Mouse (Mus musculus) forebrain, embryonic 15.5 days (tissue): Measurements from ENCODE around the gene Ptchd3. TPM values are rescaled to one million over a fixed set of nuclear protein-coding genes. Genes with fewer than 3 reads are reported as not detected.

ENCODE experiments used
- ATAC-seq: fragments of 200-750 bp; cut with Nextera tagmentation; replicated peaks from 2 replicates; pipeline ENCODE4 v1.8.0; 2017; ENCODE audit warnings: mild to moderate bottlenecking, moderate TSS enrichment, moderate library complexity
- H3K27ac ChIP-seq: fragments of 300-500 bp; sonication (generic); replicated peaks from 2 replicates; pipeline ENCODE4 v1.5.1; 2015; ENCODE audit warnings: mild to moderate bottlenecking, inconsistent platforms
- H3K27me3 ChIP-seq: fragments of 300-500 bp; sonication (generic); 2 replicates; pipeline ENCODE4 v1.6.1; 2015; ENCODE audit warnings: inconsistent platforms
- H3K36me3 ChIP-seq: fragments of 300-500 bp; sonication (generic); 2 replicates; pipeline ENCODE4 v1.6.1; 2015; ENCODE audit warnings: mild to moderate bottlenecking, inconsistent platforms
- H3K4me1 ChIP-seq: fragments of 300-500 bp; sonication (generic); 2 replicates; pipeline ENCODE4 v1.6.1; 2015; ENCODE audit warnings: inconsistent platforms
- H3K4me2 ChIP-seq: fragments of 300-500 bp; sonication (generic); replicated peaks from 2 replicates; pipeline ENCODE4 v1.6.1; 2015; ENCODE audit warnings: mild to moderate bottlenecking, inconsistent platforms
- H3K4me3 ChIP-seq: fragments of 300-500 bp; sonication (generic); 2 replicates; pipeline ENCODE4 v1.5.1; 2015; ENCODE audit warnings: mild to moderate bottlenecking, inconsistent platforms
- H3K9ac ChIP-seq: fragments of 300-500 bp; sonication (generic); replicated peaks from 2 replicates; pipeline ENCODE4 v1.6.1; 2015; ENCODE audit warnings: mild to moderate bottlenecking, inconsistent platforms
- H3K9me3 ChIP-seq: fragments of 300-500 bp; sonication (generic); 2 replicates; pipeline ENCODE4 v1.6.1; 2016; ENCODE audit warnings: inconsistent platforms
- WGBS: fragments of 180-500 bp; shearing (Covaris S2); methylation state at CpG from one replicate; pipeline ENCODE4 v1.1.7; 2015; ENCODE audit warnings: mixed read lengths; 5-methylcytosine and 5-hydroxymethylcytosine counted together
- polyA plus RNA-seq: library from polyadenylated mRNA; unstranded; fragments of >200 nt; fragmentation: Nextera tagmentation; extraction: Ambion mirVana; gene quantifications from 2 replicates; pipeline ENCODE4 v1.2.1, GENCODE M21; 2015

The Ptchd3 gene
- polyA plus RNA-seq = not detected in 2 replicates

DNA sequence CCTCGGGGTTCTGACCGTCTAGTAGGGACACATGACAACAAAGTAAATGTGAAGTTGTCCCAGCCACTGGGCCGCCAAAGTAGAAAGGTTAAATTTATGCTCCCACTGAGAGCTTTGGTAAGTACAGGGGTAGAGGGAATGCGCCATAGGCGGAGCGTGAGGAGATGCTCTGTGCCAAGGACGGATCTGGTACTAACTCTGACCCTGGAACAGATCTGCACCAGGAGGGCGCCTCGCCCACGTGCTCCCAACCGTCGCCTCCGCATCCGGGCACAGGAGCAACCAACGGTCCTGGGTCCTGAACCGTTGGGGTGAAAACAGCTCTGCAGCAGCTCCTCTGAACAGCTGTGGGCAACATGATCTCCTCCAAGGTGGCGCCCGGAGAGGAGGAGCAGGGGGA is at the start of gene Ptchd3:
TSS of gene Ptchd3 (plus strand) at position 301 of the 400 bp plus-strand sequence.
- no peak within 1 kb of the TSS for H3K9ac ChIP-seq
- H3K27ac ChIP-seq = no peak within 1 kb of the TSS
- ATAC-seq = no peak
- H3K4me1 ChIP-seq = no peaks in the 10 kb centered on the region
- H3K36me3 ChIP-seq = no peaks in the 10 kb centered on the region
- H3K4me3 ChIP-seq = no peak within 1 kb of the TSS
- no peak within 1 kb of the TSS for H3K4me2 ChIP-seq
- H3K27me3 ChIP-seq = no peaks in the 10 kb centered on the region
- WGBS = 75% methylated on average over 18 of the region's 18 CpGs
- H3K9me3 ChIP-seq = no peaks in the 10 kb centered on the region

DNA sequence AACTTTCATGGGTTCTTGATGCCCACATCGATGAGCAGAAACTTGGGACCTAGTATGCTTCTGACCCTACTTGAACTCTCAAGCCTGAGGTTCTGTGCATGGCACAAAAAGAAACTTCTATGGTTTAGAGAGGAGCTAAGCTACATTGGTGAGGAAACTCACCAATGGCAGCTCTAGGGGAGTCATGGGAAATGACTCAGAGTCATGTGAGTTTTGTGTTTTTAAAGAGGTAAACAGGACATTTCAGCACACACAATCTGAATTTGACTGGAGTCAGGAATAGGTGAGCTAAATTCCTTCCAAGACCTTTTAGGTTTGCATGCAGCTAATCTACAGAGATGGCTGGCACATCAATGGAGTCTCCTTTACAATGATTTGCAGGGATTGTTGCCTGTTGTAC is 48.2 kb upstream of the Ptchd3 start:
- no peak for ATAC-seq
- Histone ChIP-seq H3K36me3 (no peaks in the 10 kb centered on the region), H3K4me3 (no peak overlapping the region), H3K9me3 (no peaks in the 10 kb centered on the region), H3K27me3 (no peaks in the 10 kb centered on the region), H3K9ac (no peak overlapping the region), H3K4me2 (no peak overlapping the region), H3K27ac (no peak overlapping the region), H3K4me1 (no peaks in the 10 kb centered on the region)
- WGBS = 98% methylated on average over 1 of the region's 1 CpGs

DNA sequence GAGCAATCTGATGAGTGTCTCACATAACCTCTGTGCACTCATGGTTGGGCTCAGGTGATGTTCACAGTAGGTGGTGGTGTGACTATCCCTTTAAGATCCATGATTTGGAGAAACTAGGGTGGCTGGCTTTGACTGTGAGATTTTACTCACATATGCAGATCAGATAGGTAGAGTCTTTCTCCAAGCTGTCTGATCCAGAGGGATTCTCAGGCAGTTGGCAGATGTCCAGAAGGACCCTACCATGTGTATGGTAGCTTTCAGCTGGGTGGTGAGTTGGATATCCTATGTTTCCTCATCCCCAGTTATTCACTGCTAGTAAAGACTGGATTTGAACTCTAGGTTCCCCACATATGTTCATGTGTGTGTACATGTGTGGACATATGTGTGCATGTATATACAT is 42.6 kb upstream of the Ptchd3 start:
- Histone ChIP-seq H3K36me3 (no peaks in the 10 kb centered on the region), H3K4me3 (no peak overlapping the region), H3K27me3 (no peaks in the 10 kb centered on the region), H3K4me2 (no peak overlapping the region), H3K27ac (no peak overlapping the region), H3K4me1 (no peaks in the 10 kb centered on the region), H3K9me3 (no peaks in the 10 kb centered on the region), H3K9ac (no peak overlapping the region)
- ATAC-seq = no peak

- Histone ChIP-seq H3K9me3 (no peaks in the 10 kb centered on the region), H3K4me3 (no peak overlapping the region), H3K27ac (no peak overlapping the region), H3K4me2 (no peak overlapping the region), H3K9ac (no peak overlapping the region), H3K27me3 (no peaks in the 10 kb centered on the region), H3K4me1 (no peaks in the 10 kb centered on the region), H3K36me3 (no peaks in the 10 kb centered on the region)
- 92% methylated on average over 3 of the region's 3 CpGs for WGBS
- no peak for ATAC-seq
Observed at GRCm38 (mm10) chr11:121789566-121789965, 40.5 kb upstream of the Ptchd3 start.

GRCm38 (mm10) chr11:121790671-121791094 is 39.4 kb upstream of the Ptchd3 start:
- no peak for ATAC-seq
- Histone ChIP-seq H3K27me3 (no peaks in the 10 kb centered on the region), H3K4me2 (no peak overlapping the region), H3K27ac (no peak overlapping the region), H3K4me3 (no peak overlapping the region), H3K4me1 (no peaks in the 10 kb centered on the region), H3K9me3 (no peaks in the 10 kb centered on the region), H3K9ac (no peak overlapping the region), H3K36me3 (no peaks in the 10 kb centered on the region)
- WGBS = 79% methylated on average over 2 of the region's 2 CpGs

DNA sequence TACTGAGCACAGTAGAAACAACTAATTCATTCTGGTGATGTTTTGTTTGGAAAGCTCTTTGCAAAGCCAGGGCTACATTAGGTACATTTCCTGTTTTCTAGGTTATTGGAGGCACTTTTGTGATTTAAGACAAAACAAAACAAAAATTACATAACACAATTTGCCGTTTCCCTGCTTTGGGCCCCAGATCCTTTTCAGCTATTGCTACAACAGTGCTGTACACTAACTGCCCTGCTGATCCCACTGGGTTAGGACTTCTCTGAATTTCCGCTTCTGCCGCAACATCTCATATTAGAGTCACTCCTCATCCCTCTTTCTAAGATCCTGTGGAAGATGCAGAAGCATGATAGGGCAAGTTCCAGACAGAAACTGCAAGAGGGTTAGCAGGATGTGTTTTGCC is 38.6 kb upstream of the Ptchd3 start:
- Histone ChIP-seq H3K27ac (no peak overlapping the region), H3K9me3 (no peaks in the 10 kb centered on the region), H3K4me2 (no peak overlapping the region), H3K4me3 (no peak overlapping the region), H3K27me3 (no peaks in the 10 kb centered on the region), H3K36me3 (no peaks in the 10 kb centered on the region), H3K9ac (no peak overlapping the region), H3K4me1 (no peaks in the 10 kb centered on the region)
- 86% methylated on average over 3 of the region's 3 CpGs for whole genome bisulfite sequencing
- ATAC-seq = no peak

DNA sequence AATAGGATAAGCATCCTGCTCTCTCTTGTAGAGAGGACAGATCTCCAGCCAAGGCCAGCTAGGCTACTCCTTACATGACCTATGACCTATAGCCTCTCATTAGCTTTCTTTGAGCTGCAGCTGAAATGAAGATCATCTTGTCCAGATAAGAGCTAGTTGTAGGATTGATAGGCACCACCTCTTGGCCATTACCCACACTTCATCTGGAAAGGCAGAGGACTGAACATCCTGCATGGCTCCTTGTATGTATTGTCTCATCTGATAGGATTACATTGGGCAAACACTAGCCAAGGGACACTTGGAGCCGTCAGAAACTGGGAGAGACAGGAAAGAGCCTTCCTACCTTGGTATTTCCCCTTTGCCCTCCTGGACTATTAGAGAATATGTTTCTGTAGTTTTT is 38.1 kb upstream of the Ptchd3 start:
- no peak overlapping the region for H3K4me2 ChIP-seq
- no peaks in the 10 kb centered on the region for H3K27me3 ChIP-seq
- WGBS = 70% methylated on average over 1 of the region's 1 CpGs
- no peak overlapping the region for H3K27ac ChIP-seq
- no peaks in the 10 kb centered on the region for H3K9me3 ChIP-seq
- no peaks in the 10 kb centered on the region for H3K36me3 ChIP-seq
- no peaks in the 10 kb centered on the region for H3K4me1 ChIP-seq
- no peak for ATAC-seq
- no peak overlapping the region for H3K4me3 ChIP-seq
- H3K9ac ChIP-seq = no peak overlapping the region

GRCm38 (mm10) chr11:121793530-121793929 is 36.5 kb upstream of the Ptchd3 start:
- no peaks in the 10 kb centered on the region for H3K4me1 ChIP-seq
- H3K9ac ChIP-seq = no peak overlapping the region
- H3K9me3 ChIP-seq = no peaks in the 10 kb centered on the region
- H3K4me2 ChIP-seq = no peak overlapping the region
- H3K27me3 ChIP-seq = no peaks in the 10 kb centered on the region
- H3K36me3 ChIP-seq = no peaks in the 10 kb centered on the region
- 89% methylated on average over 3 of the region's 3 CpGs for WGBS
- H3K4me3 ChIP-seq = no peak overlapping the region
- ATAC-seq = no peak
- no peak overlapping the region for H3K27ac ChIP-seq

DNA sequence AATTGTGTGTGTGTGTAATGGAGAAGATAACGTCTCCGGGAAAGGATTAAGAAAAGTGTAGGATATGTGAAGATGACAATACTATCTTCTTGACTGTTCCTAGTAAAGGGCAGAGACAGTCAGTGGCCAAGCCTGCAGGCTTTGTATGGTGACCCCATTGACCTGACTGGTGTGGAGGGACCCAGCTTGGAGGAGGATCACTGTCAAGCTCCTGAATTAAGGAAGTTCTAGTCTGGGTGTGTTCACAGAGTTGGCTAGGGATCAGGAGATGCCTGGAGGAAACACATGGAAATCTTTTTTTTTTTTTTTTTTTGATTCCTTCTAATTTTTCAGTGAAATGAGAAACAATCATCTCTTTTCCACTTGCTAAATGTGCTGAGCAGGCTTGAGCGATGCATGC is 35.9 kb upstream of the Ptchd3 start:
- 91% methylated on average over 3 of the region's 3 CpGs for WGBS
- H3K36me3 ChIP-seq = no peaks in the 10 kb centered on the region
- H3K4me3 ChIP-seq = no peak overlapping the region
- no peak for ATAC-seq
- H3K9ac ChIP-seq = no peak overlapping the region
- H3K27me3 ChIP-seq = no peaks in the 10 kb centered on the region
- no peaks in the 10 kb centered on the region for H3K9me3 ChIP-seq
- H3K4me1 ChIP-seq = no peaks in the 10 kb centered on the region
- H3K27ac ChIP-seq = no peak overlapping the region
- no peak overlapping the region for H3K4me2 ChIP-seq

DNA sequence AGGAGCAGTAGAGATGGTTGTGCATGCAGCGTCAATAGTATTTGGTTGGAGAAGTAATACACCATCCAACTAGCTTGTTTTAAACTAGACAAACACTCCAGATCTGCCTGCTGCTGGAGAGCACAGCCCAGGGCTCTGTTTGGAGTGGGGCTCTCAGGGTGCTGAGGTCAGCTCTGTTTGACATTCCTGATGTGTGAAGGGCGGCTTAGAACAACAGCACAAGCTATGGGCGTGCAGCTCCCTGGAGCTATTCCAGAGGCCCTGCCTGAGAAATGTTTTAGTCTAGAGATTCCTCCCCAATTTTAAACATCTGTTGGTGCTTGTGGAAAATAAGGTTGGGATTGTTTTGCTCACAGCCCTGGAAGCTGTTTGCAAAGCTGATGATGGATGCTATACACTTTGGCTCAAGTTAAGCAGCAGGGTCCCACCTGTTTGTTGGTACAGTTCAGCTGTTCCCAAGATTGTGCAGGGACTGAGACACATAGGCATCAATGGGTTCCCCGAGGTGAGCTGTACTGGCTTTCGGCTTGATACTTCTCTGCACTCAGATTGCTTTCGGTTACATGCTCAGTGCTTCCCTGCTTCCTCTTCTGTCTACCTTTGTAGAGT is 35.4 kb upstream of the Ptchd3 start:
- Histone ChIP-seq H3K4me1 (no peaks in the 10 kb centered on the region), H3K4me2 (no peak overlapping the region), H3K9ac (no peak overlapping the region), H3K27ac (no peak overlapping the region), H3K4me3 (no peak overlapping the region), H3K36me3 (no peaks in the 10 kb centered on the region), H3K9me3 (no peaks in the 10 kb centered on the region), H3K27me3 (no peaks in the 10 kb centered on the region)
- WGBS = 71% methylated on average over 6 of the region's 6 CpGs
- no peak for ATAC-seq

DNA sequence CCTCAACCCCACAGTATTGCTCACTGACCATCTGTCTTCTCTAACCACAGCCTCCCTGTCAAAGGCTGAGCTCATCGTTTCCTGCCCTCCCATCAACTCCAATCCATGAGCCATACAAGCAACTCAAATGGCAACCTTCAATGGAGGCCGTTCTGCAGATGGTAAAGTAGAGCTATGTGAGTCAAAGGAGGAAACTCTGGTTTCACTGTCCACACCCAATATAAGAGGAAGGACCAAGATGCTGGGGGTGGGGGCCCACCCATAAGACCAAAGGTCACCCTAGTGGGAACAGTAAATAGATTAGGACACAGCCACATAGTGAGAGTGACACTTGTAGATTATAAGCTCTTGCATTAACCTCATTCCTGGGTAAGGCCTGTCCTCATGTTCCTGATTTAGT is 34.1 kb upstream of the Ptchd3 start:
- Histone ChIP-seq H3K9me3 (no peaks in the 10 kb centered on the region), H3K4me2 (no peak overlapping the region), H3K27ac (no peak overlapping the region), H3K9ac (no peak overlapping the region), H3K36me3 (no peaks in the 10 kb centered on the region), H3K27me3 (no peaks in the 10 kb centered on the region), H3K4me3 (no peak overlapping the region), H3K4me1 (no peaks in the 10 kb centered on the region)
- no peak for ATAC-seq
- 90% methylated on average over 2 of the region's 2 CpGs for WGBS

- Histone ChIP-seq H3K4me2 (no peak overlapping the region), H3K9ac (no peak overlapping the region), H3K27ac (no peak overlapping the region), H3K27me3 (no peaks in the 10 kb centered on the region), H3K36me3 (no peaks in the 10 kb centered on the region), H3K4me1 (no peaks in the 10 kb centered on the region), H3K9me3 (no peaks in the 10 kb centered on the region), H3K4me3 (no peak overlapping the region)
- 75% methylated on average over 2 of the region's 2 CpGs for WGBS
- ATAC-seq = no peak
Observed at GRCm38 (mm10) chr11:121798591-121798990, 31.5 kb upstream of the Ptchd3 start.

DNA sequence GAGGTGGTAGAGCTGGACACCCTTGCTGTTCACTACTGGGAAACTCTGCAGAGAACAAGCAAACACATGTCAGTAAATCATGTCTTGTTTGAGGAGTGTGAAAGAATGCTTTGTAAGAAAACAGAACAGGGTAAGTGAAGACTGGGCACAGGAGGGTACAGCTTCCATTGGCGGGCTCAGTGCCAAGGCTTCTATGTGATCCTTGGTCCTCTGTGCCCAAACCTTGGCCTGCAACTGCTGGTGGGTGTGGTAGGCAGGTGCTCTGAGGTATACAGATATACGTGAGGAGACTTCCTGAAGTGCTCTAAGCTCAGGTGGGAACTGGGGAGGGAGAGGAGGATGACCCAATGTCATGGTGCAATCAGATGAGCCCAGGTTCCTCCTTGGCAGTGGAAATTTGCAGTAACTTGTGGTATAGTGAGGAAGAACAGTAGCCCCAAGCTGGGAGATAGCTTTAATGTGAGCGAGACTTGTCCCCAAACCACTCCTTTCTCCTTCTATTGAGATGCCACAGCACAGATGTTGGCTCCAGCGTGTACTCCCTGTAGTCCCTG is 30.2 kb upstream of the Ptchd3 start:
- Histone ChIP-seq H3K4me1 (no peaks in the 10 kb centered on the region), H3K9me3 (no peaks in the 10 kb centered on the region), H3K4me2 (no peak overlapping the region), H3K36me3 (no peaks in the 10 kb centered on the region), H3K27me3 (no peaks in the 10 kb centered on the region), H3K4me3 (no peak overlapping the region), H3K27ac (no peak overlapping the region), H3K9ac (no peak overlapping the region)
- no peak for ATAC-seq
- 80% methylated on average over 4 of the region's 4 CpGs for WGBS
